Comparison of ENCODE assay signal across 22 mouse cellular contexts in genomic region chr13:38735294-38735693, GRCm38 (mm10).
"Had no signal": no experiment of that assay in that cellular context is flagged by ENCODE, and none has a peak within 500 bp of the region (broad histone marks: within the 10 kb centered on the region; RNA-seq: fewer than 3 reads in every experiment).

No protein-coding gene starts in this region.

- H3K27ac ChIP-seq: lung, embryonic 15.5 days; macrophage; midbrain, embryonic 13.5 days; midbrain, embryonic 15.5 days; neural tube, embryonic 13.5 days; neural tube, embryonic 15.5 days; stomach, embryonic 15.5 days; stomach, postnatal 0 days had no signal

- H3K4me3 ChIP-seq: lung, embryonic 15.5 days; megakaryocyte, embryonic 14.5 days; midbrain, embryonic 13.5 days; midbrain, embryonic 15.5 days; neural tube, embryonic 13.5 days; neural tube, embryonic 15.5 days; stomach, embryonic 15.5 days had no signal

- H3K4me2 ChIP-seq: lung, embryonic 15.5 days; midbrain, embryonic 11.5 days; midbrain, embryonic 13.5 days; midbrain, embryonic 15.5 days; neural tube, embryonic 13.5 days; neural tube, embryonic 15.5 days; stomach, embryonic 15.5 days had no signal

- H3K36me3 ChIP-seq: lung, embryonic 15.5 days; midbrain, embryonic 13.5 days; midbrain, embryonic 15.5 days; neural tube, embryonic 13.5 days; neural tube, embryonic 15.5 days; stomach, embryonic 15.5 days had no signal

- H3K27me3 ChIP-seq: lung, embryonic 15.5 days; megakaryocyte, embryonic 14.5 days; midbrain, embryonic 13.5 days; midbrain, embryonic 15.5 days; neural tube, embryonic 13.5 days; neural tube, embryonic 15.5 days; stomach, embryonic 15.5 days had no signal

- ATAC-seq: liver, postnatal 0 days; lung, postnatal 0 days; midbrain, embryonic 13.5 days; midbrain, embryonic 15.5 days had no signal

- H3K9me3 ChIP-seq: lung, embryonic 15.5 days; midbrain, embryonic 13.5 days; midbrain, embryonic 15.5 days; neural tube, embryonic 13.5 days; neural tube, embryonic 15.5 days; stomach, embryonic 15.5 days had no signal

- H3K9ac ChIP-seq: liver, postnatal 0 days; lung, embryonic 15.5 days; midbrain, embryonic 13.5 days; midbrain, embryonic 15.5 days; neural tube, embryonic 13.5 days; neural tube, embryonic 15.5 days; stomach, embryonic 15.5 days had no signal

- DNase-seq: liver, postnatal 0 days; lung, adult 2 months; lung, postnatal 14 days; lung, postnatal 36 days; retina, postnatal 1 day; right cerebral cortex, adult 18-20 months; right cerebral cortex, postnatal 25 days; right cerebral cortex, postnatal 4 days; thymus, adult 2 months; thymus, postnatal 25 days; thymus, postnatal 4 days had no signal

- H3K4me1 ChIP-seq: lung, embryonic 15.5 days; midbrain, embryonic 13.5 days; midbrain, embryonic 15.5 days; neural tube, embryonic 13.5 days; neural tube, embryonic 15.5 days; stomach, embryonic 15.5 days had no signal
